Mouse (Mus musculus): ENCODE data around the gene 4930548H24Rik. TPM values are rescaled to one million over a fixed set of nuclear protein-coding genes. Genes with fewer than 3 reads are reported as not detected.
A peak's percentile ranks its signal among the peaks of the same experiment; 100 is the strongest.
"Not testable (repeated sequence)": the region's sequence is repeated elsewhere in the genome, so short reads cannot be mapped to it uniquely, and the experiment has no call there.

Gene 4930548H24Rik
- polyA plus RNA-seq, 1 experiment from 2014 or later: not detected

DNA sequence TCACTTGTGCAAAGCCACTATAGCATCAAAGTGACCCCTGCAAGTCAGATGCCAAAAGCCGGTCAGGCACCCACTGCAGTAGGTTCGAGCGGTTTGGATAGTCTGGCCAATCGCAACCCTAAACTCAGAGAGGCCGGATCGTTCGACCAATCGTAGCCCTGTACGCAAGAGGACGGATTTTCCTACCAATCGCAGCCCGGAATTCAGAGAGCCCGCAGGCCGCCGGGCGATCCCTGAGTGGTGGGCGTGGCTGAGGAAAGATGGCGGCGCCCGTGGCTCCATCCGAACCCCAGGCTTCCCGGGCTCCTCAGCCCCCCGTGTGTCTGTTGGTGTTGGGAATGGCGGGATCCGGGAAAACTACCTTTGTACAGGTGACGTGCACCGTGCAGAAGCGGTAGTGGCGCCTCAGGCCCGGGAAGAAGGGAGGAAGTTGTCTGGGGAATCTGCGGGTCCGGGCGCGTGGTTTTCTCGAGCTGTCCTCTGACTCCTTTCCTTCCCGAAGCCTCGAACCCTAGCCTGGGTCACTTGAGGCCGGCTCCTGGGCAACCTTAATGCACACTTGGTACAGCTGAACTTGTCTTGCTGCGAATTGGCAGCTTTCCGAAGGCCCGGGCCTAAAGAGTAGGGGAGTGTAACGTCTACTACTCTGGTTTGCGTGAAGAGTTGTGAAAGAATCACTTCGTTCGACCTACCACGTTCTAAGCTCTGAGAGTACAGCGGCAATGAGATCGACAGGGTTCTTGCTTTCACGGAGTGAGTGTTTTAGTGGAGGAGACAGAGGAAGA lies 9.2 kb downstream of the 4930548H24Rik start, which contains the start of gene Gpn1:
TSS of gene Gpn1 (plus strand) at position 229 of the 785 bp plus-strand sequence.
- peak within 1 kb of the TSS; percentile 55 for H3K27ac ChIP-seq (replicated peaks)
- H3K9me3 ChIP-seq: no peaks in the 10 kb centered on the region
- peaks cover 14% of the 10 kb centered on the region for H3K4me1 ChIP-seq (replicated peaks)
- no peaks in the 10 kb centered on the region for H3K27me3 ChIP-seq
- peak; percentile 100 for ATAC-seq (ENCODE audit: low FRiP score, low read depth)
- WGBS: under 1% methylated on average over 49 of the region's 49 CpGs
- H3K9ac ChIP-seq: peak within 1 kb of the TSS; percentile 67
- peaks cover 31% of the 10 kb centered on the region for H3K36me3 ChIP-seq
- H3K4me3 ChIP-seq: peak within 1 kb of the TSS; percentile 90
- H3K4me2 ChIP-seq: peak within 1 kb of the TSS; percentile 83

DNA sequence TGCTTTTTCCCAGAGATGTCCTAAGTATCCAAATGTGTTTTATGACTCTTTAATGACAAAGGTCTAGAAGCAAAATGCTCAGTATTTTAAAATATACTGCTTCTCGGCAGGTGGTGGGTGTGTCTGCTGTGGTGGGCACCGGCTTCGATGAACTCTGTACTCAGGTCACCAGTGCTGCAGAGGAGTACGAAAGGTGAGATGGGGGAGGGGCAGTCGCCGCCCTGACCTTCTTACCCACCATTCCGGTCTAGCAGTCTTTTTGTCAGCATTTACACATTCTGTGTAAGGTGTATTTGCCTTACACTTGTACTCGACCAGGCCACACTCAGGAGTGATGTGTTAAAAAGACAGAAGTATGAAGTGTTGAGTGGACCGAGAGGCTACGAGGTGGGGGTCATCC lies 19.3 kb downstream of the 4930548H24Rik start:
- Histone ChIP-seq H3K27ac (replicated peaks) (no peak overlapping the region), H3K4me1 (replicated peaks) (no peaks in the 10 kb centered on the region), H3K9ac (no peak overlapping the region), H3K36me3 (peaks cover 84% of the 10 kb centered on the region), H3K27me3 (no peaks in the 10 kb centered on the region), H3K4me2 (no peak overlapping the region), H3K4me3 (no peak overlapping the region), H3K9me3 (no peaks in the 10 kb centered on the region)
- 96% methylated on average over 10 of the region's 10 CpGs for WGBS
- ATAC-seq (ENCODE audit: low FRiP score, low read depth): no peak

DNA sequence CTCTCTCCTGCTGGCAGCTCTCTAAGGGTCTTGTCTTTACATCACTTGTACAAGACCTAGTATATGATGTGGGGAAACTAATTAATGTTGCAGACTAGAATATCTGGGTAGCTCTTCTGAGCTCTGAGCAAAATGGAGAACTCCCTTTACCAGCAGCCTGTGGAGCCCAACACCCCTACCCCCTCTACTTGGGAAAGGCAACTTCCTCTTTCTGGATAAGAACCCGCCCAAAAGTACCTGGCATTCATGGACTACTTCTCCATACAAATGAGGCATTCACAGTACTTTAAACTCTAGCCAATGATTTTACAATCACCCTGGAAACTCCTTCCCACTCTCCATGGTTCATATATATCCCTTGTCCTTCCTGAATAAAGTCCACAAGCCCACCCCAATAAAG lies 26.9 kb downstream of the 4930548H24Rik start:
- H3K4me1 ChIP-seq (replicated peaks): no peaks in the 10 kb centered on the region
- ATAC-seq (ENCODE audit: low FRiP score, low read depth): no peak
- H3K9ac ChIP-seq: no peak overlapping the region
- no peaks in the 10 kb centered on the region for H3K27me3 ChIP-seq
- peaks cover 78% of the 10 kb centered on the region for H3K36me3 ChIP-seq
- no peak overlapping the region for H3K4me3 ChIP-seq
- H3K4me2 ChIP-seq: no peak overlapping the region
- H3K9me3 ChIP-seq: no peaks in the 10 kb centered on the region
- WGBS: 79% methylated on average over 1 of the region's 1 CpGs
- H3K27ac ChIP-seq (replicated peaks): no peak overlapping the region

DNA sequence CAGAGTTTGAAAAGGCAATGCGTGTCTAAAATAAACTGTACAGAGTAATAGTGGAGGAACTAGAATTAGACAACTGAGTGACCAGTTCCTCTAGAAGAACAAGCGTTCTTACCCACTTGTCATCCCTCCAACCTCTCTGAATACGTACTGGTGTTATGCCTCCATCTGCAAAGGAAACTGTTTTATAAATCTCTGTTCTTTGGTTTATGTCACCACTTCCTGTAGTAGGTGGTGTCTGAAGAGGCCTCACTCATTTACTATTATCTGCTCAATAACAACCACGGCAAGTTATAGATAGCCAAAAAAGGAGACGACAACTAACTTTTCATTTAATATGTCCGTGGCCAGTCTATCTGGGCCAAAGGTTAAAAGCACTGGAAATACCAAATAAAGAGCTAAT lies 35.0 kb downstream of the 4930548H24Rik start:
- Histone ChIP-seq H3K27me3 (no peaks in the 10 kb centered on the region), H3K9me3 (no peaks in the 10 kb centered on the region), H3K4me1 (replicated peaks) (peaks cover 13% of the 10 kb centered on the region), H3K36me3 (peaks cover 60% of the 10 kb centered on the region), H3K9ac (no peak overlapping the region), H3K4me3 (no peak overlapping the region), H3K4me2 (no peak overlapping the region), H3K27ac (replicated peaks) (no peak overlapping the region)
- no peak for ATAC-seq (ENCODE audit: low FRiP score, low read depth)
- WGBS: 94% methylated on average over 6 of the region's 6 CpGs

DNA sequence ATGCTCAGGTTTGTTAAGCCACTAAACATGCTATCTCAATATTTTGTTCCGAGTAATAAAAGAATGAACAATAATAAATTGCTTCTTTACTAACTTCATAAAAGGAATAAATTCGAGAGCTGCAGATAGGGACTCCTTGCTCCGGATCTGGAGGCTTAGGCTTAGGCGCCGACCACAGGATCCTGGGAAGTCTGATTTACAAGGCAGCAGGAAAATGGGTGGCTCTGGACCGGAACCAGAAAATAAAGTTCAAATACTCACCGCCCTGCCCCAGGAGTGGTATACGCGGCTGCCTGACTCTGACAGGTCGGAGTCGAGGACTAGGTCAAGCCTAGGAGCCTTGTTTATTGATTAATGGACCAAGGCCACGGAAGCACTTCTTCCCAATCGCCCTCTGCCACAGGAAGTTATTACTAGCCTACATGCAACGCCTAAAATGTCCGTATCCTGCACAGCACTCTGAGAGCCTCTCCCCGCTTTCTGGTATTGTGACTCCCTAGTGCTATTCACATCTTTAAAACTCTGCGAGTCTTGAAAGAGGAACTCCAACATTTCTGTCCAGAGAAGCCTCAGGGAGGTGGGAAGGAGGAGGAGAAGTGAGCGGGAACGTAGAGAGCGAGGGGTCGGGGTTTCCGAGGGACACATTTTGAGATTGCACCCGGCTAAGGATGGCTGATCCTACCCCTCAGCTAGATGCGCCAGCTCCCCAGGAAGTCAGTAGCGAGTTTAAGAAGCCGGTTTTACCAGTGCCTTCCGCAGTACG lies 41.0 kb downstream of the 4930548H24Rik start, which contains the start of gene Slc4a1ap:
TSS of gene Slc4a1ap (plus strand) at position 642 of the 763 bp plus-strand sequence.
- H3K36me3 ChIP-seq: peaks cover 25% of the 10 kb centered on the region
- peak; percentile 89 for ATAC-seq (ENCODE audit: low FRiP score, low read depth)
- H3K9me3 ChIP-seq: no peaks in the 10 kb centered on the region
- no peaks in the 10 kb centered on the region for H3K27me3 ChIP-seq
- H3K9ac ChIP-seq: peak within 1 kb of the TSS; percentile 90
- WGBS: under 1% methylated on average over 28 of the region's 28 CpGs
- H3K27ac ChIP-seq (replicated peaks): peak within 1 kb of the TSS; percentile 89
- H3K4me3 ChIP-seq: peak within 1 kb of the TSS; percentile 93
- peaks cover 38% of the 10 kb centered on the region for H3K4me1 ChIP-seq (replicated peaks)
- peak within 1 kb of the TSS; percentile 98 for H3K4me2 ChIP-seq

DNA sequence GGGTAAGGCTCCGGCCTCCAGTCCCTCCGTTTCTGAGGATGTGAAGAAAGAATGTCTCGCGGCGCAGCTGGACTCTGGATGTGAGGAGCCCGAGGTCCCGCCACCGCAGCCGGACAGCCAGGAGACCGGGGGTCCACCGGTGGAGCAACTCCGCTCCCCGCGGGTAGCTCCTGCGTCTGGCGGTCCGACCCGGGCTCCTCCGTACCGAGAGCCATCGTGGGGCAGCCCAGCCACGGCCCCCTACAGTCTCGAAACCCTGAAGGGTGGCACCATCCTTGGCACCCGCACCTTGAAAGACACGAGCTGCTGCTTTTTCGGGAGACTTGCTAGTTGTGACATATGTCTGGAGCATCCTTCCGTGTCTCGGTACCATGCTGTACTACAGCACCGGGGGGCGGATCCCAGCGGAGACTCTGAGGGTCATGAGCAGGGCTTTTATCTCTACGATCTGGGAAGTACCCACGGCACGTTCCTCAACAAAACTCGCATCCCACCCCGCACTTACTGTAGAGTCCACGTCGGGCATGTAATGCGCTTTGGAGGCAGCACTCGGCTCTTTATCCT lies 41.7 kb downstream of the 4930548H24Rik start:
- H3K9me3 ChIP-seq: no peaks in the 10 kb centered on the region
- H3K27ac ChIP-seq (replicated peaks): peak overlapping the region; percentile 89
- peaks cover 27% of the 10 kb centered on the region for H3K36me3 ChIP-seq
- no peaks in the 10 kb centered on the region for H3K27me3 ChIP-seq
- ATAC-seq (ENCODE audit: low FRiP score, low read depth): peak; percentile 59
- 4% methylated on average over 40 of the region's 40 CpGs for WGBS
- H3K4me3 ChIP-seq: peak overlapping the region; percentile 93
- peaks cover 38% of the 10 kb centered on the region for H3K4me1 ChIP-seq (replicated peaks)
- H3K9ac ChIP-seq: peak overlapping the region; percentile 90
- H3K4me2 ChIP-seq: peak overlapping the region; percentile 98

DNA sequence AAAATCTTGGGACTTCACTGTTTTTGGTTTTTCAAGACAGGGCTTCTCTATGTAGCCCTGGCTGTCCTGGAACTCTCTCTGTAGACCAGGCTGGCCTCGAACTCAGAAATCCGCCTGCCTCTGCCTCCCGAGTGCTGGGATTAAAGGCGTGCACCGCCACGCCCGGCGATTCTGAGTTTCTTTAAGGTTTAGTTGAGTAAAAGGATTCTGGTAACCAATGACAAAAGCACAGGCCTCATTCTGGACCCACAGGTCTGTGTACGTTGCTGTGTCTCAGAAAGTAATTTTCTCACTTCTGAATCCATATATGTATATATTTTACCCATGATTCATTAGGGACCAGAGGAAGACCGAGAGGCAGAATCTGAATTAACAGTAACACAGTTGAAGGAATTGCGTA lies 42.2 kb downstream of the 4930548H24Rik start, which contains the start of gene Supt7l:
TSS of gene Supt7l (minus strand) at position 101 of the 400 bp plus-strand sequence.
- H3K9me3 ChIP-seq; H3K27me3 ChIP-seq; ATAC-seq (ENCODE audit: low FRiP score, low read depth): not testable (repeated sequence)
- H3K36me3 ChIP-seq: peaks cover 27% of the 10 kb centered on the region
- peaks cover 38% of the 10 kb centered on the region for H3K4me1 ChIP-seq (replicated peaks)
- H3K4me2 ChIP-seq: peak within 1 kb of the TSS; percentile 98
- peak within 1 kb of the TSS; percentile 90 for H3K9ac ChIP-seq
- H3K4me3 ChIP-seq: peak within 1 kb of the TSS; percentile 93
- WGBS: 82% methylated on average over 11 of the region's 11 CpGs
- H3K27ac ChIP-seq (replicated peaks): peak within 1 kb of the TSS; percentile 89

DNA sequence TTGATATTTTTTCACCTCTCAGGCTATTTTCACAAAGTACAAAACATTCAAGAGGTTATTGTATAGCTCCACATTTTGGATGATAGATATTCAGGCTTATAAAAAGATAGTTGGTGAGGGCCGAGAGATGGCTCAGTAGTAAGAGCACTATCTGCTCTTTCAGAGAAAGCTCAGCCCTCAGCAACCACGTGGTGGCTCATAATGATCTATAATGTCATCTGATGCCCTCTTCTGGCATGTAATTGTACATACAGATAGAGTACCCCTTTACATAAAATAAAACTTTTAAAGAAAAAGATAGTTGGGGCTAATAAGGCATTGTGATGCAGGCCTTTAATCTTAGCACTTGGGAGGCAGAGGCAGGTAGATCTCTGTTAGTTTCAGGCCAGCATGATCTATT lies 43.0 kb downstream of the 4930548H24Rik start:
- H3K9ac ChIP-seq: no peak overlapping the region
- H3K36me3 ChIP-seq: peaks cover 35% of the 10 kb centered on the region
- no peak overlapping the region for H3K27ac ChIP-seq (replicated peaks)
- WGBS: 64% methylated on average over 2 of the region's 2 CpGs
- H3K4me1 ChIP-seq (replicated peaks): peaks cover 38% of the 10 kb centered on the region
- peak overlapping the region; percentile 98 for H3K4me2 ChIP-seq
- H3K9me3 ChIP-seq: no peaks in the 10 kb centered on the region
- H3K4me3 ChIP-seq: 0 out of 2 replicates have a peak overlapping the region, but pooled peaks have one; percentile 93
- ATAC-seq (ENCODE audit: low FRiP score, low read depth): no peak
- no peaks in the 10 kb centered on the region for H3K27me3 ChIP-seq

DNA sequence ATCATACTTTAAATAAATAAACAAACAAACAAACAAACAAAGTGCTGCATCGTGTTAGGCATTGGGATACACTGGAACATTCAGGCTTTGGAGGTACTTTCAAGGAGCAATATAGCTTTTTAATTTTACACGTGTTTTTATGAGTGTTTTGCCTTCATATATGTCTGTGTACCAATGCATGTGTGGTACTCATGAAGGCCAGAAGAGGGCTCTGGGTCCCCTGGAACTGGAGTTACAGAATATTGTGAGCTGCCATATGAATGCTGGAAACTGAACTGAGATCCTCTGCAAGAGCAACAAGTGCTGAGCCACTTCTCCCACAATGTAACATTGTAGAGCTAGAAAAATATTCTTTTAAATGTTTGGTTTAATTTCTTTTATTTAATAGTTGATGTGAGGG lies 49.7 kb downstream of the 4930548H24Rik start:
- Histone ChIP-seq H3K9ac (no peak overlapping the region), H3K4me3 (no peak overlapping the region), H3K9me3 (no peaks in the 10 kb centered on the region), H3K4me2 (no peak overlapping the region), H3K27me3 (no peaks in the 10 kb centered on the region), H3K36me3 (peaks cover 85% of the 10 kb centered on the region), H3K4me1 (replicated peaks) (no peaks in the 10 kb centered on the region), H3K27ac (replicated peaks) (no peak overlapping the region)
- ATAC-seq (ENCODE audit: low FRiP score, low read depth): no peak
- 93% methylated on average over 2 of the region's 2 CpGs for WGBS

Data from hindbrain, embryonic 15.5 days (tissue).